Comparison of ENCODE assay signal across 9 mouse cellular contexts in genomic region chr4:31965208-31965607, GRCm38 (mm10). TPM values are rescaled to one million over a fixed set of nuclear protein-coding genes. Genes with fewer than 3 reads are reported as not detected.
DNase-seq lines count a peak whose midpoint lies in the region; ATAC-seq and TF ChIP-seq lines count a peak whose summit lies in the region.
"Had no signal": no experiment of that assay in that cellular context is flagged by ENCODE, and none has a peak within 500 bp of the region (broad histone marks: within the 10 kb centered on the region; RNA-seq: fewer than 3 reads in every experiment).

No protein-coding gene starts in this region.

- no peak for ATAC-seq in heart, embryonic 13.5 days (ENCODE audit: extremely low read depth, insufficient number of reproducible peaks, low FRiP score, low TSS enrichment)
- no peak for ATAC-seq in hindbrain, embryonic 11.5 days (ENCODE audit: low FRiP score)

- H3K79me2 ChIP-seq in macrophage (ENCODE audit: inconsistent target) = peaks cover 70% of the 10 kb centered on the region

- DNase-seq in heart, adult 18-20 months = no peak
- no peak for DNase-seq in hindbrain, embryonic 11.5 days (ENCODE audit: low spot score)
- DNase-seq in right cerebral cortex, postnatal 36 days (ENCODE audit: low spot score in 2 of 2) = no peak
- DNase-seq in retina, postnatal 1 day = no peak
- no peak for DNase-seq in kidney, postnatal 25 days
- DNase-seq: cerebellum, postnatal 25 days had no signal

- H3K9ac ChIP-seq in heart, embryonic 13.5 days = peak overlapping the region; percentile 98
- no peak overlapping the region; the same call in 1 of the 2 replicates for H3K9ac ChIP-seq in hindbrain, embryonic 11.5 days (ENCODE audit: low read depth, low read length)

- no peaks in the 10 kb centered on the region for H3K9me3 ChIP-seq in heart, embryonic 13.5 days
- no peaks in the 10 kb centered on the region for H3K9me3 ChIP-seq in E14TG2a.4 (ENCODE audit: low read length)
- no peaks in the 10 kb centered on the region for H3K9me3 ChIP-seq in hindbrain, embryonic 11.5 days (ENCODE audit: control insufficient read depth, low read length)

- no peak overlapping the region for H3K27ac ChIP-seq in heart, embryonic 13.5 days (replicated peaks)
- H3K27ac ChIP-seq in hindbrain, embryonic 11.5 days (ENCODE audit: low read depth, low read length) = no peak overlapping the region
- no peak overlapping the region for H3K27ac ChIP-seq in macrophage

- peak overlapping the region; percentile 93 for H3K4me2 ChIP-seq in heart, embryonic 13.5 days
- H3K4me2 ChIP-seq in hindbrain, embryonic 11.5 days (replicated peaks; ENCODE audit: low read depth, low read length) = peak overlapping the region; percentile 67; the same call in 1 of the 2 replicates

- 24% methylated on average over 2 of the region's 2 CpGs for WGBS in heart, embryonic 13.5 days
- 59% methylated on average over 2 of the region's 2 CpGs for WGBS in hindbrain, embryonic 11.5 days
- WGBS in macrophage (ENCODE audit: missing documents) = 47% methylated on average over 2 of the region's 2 CpGs

- H3K27me3 ChIP-seq in heart, embryonic 13.5 days (replicated peaks) = no peaks in the 10 kb centered on the region
- H3K27me3 ChIP-seq in E14TG2a.4 (ENCODE audit: insufficient read depth, low read length) = no peaks in the 10 kb centered on the region
- H3K27me3 ChIP-seq in hindbrain, embryonic 11.5 days (ENCODE audit: control insufficient read depth, insufficient read depth, low read length) = no peaks in the 10 kb centered on the region

- TF ChIP-seq CTCF in E14TG2a.4 (conservative IDR thresholded peaks at IDR 0.05; ENCODE audit: low read length) = no peak

- H3K36me3 ChIP-seq in heart, embryonic 13.5 days = peaks cover 3% of the 10 kb centered on the region; the same call in 1 of the 2 replicates
- peaks cover 3% of the 10 kb centered on the region; the same call in 1 of the 2 replicates for H3K36me3 ChIP-seq in E14TG2a.4 (ENCODE audit: insufficient read depth, low read length)
- H3K36me3 ChIP-seq in hindbrain, embryonic 11.5 days (ENCODE audit: control insufficient read depth, insufficient read depth, low read length) = no peaks in the 10 kb centered on the region
- no peaks in the 10 kb centered on the region for H3K36me3 ChIP-seq in macrophage (ENCODE audit: inconsistent target)

- peaks cover 60% of the 10 kb centered on the region for H3K4me1 ChIP-seq in heart, embryonic 13.5 days
- H3K4me1 ChIP-seq in E14TG2a.4 (replicated peaks; ENCODE audit: low read depth, low read length) = peaks cover 50% of the 10 kb centered on the region
- H3K4me1 ChIP-seq in hindbrain, embryonic 11.5 days (replicated peaks; ENCODE audit: control insufficient read depth, insufficient read depth, low read length) = no peaks in the 10 kb centered on the region

- H3K4me3 ChIP-seq in heart, embryonic 13.5 days = peak overlapping the region; percentile 95
- H3K4me3 ChIP-seq in E14TG2a.4 (replicated peaks; ENCODE audit: low read length) (peak overlapping the region; percentile 95; the same call in 1 of the 2 replicates), macrophage (ENCODE audit: inconsistent target) (peak overlapping the region; percentile 85)
- H3K4me3 ChIP-seq in hindbrain, embryonic 11.5 days (ENCODE audit: low read depth, low read length) = peak overlapping the region; percentile 88

RNA-seq across cellular contexts. Expression of gene Map3k7, which starts 1.3 kb away (rescaled TPM):
- 28.0 and 28.4 TPM in 2 replicates for polyA plus RNA-seq in heart, embryonic 13.5 days (2015; fragmentation: Nextera tagmentation; extraction: Ambion mirVana)
- total RNA-seq in heart, adult 18-20 months (2021) = 10 to 100 TPM; 52.7 to 58.9 TPM
- 45.8 and 52.4 TPM in 2 replicates for polyA plus RNA-seq in hindbrain, embryonic 11.5 days (2014; fragmentation: Nextera tagmentation; extraction: Ambion mirVana)
- total RNA-seq in macrophage (2018; cell fraction: chromatin; rRNA removed) = 100 to 1,000 TPM in 25 of 26 experiments, 10 to 100 TPM in 1; 95.4 to 153 (median 127) TPM
- 10 to 100 TPM; 18.5 to 29.4 (median 24.7) TPM for total RNA-seq in macrophage (2018; cell fraction: cytosol; rRNA removed)
- total RNA-seq in macrophage (2018; cell fraction: nucleus; rRNA removed) = 10 to 100 TPM; 50.6 to 96.5 (median 69.4) TPM
- polyA plus RNA-seq in macrophage (2018) = 20.8 to 26.7 TPM (median 25.6 TPM) in 3 replicates
